Mouse (Mus musculus) limb, embryonic 15.5 days (tissue): ENCODE data around the gene Gjb6. TPM values are rescaled to one million over a fixed set of nuclear protein-coding genes. Genes with fewer than 3 reads are reported as not detected.

Experiments used
- ATAC-seq: fragments of 200-750 bp; cut with Nextera tagmentation; 2 replicates; pipeline ENCODE4 v1.8.0; 2017; ENCODE audit warnings: low read depth, moderate TSS enrichment; ENCODE audit not compliant: insufficient number of reproducible peaks, low FRiP score, low TSS enrichment
- H3K27ac ChIP-seq: fragments of 300-500 bp; sonication (generic); 2 replicates; pipeline ENCODE4 v1.5.1; 2015; ENCODE audit warnings: moderate library complexity, mild to moderate bottlenecking, inconsistent platforms
- H3K27me3 ChIP-seq: fragments of 300-500 bp; sonication (generic); 2 replicates; pipeline ENCODE4 v1.6.1; 2015; ENCODE audit warnings: inconsistent platforms
- H3K36me3 ChIP-seq: fragments of 300-500 bp; sonication (generic); 2 replicates; pipeline ENCODE4 v1.6.1; 2015; ENCODE audit warnings: inconsistent platforms
- H3K4me1 ChIP-seq: fragments of 300-500 bp; sonication (generic); 2 replicates; pipeline ENCODE4 v1.6.1; 2015; ENCODE audit warnings: inconsistent platforms
- H3K4me2 ChIP-seq: fragments of 300-500 bp; sonication (generic); 2 replicates; pipeline ENCODE4 v1.6.1; 2015; ENCODE audit warnings: mild to moderate bottlenecking, inconsistent platforms
- H3K4me3 ChIP-seq: fragments of 300-500 bp; sonication (generic); 2 replicates; pipeline ENCODE4 v1.5.1; 2015; ENCODE audit warnings: mild to moderate bottlenecking, inconsistent platforms
- H3K9ac ChIP-seq: fragments of 300-500 bp; sonication (generic); 2 replicates; pipeline ENCODE4 v1.6.1; 2015; ENCODE audit warnings: inconsistent platforms
- H3K9me3 ChIP-seq: fragments of 300-500 bp; sonication (generic); 2 replicates; pipeline ENCODE4 v1.6.1; 2016; ENCODE audit warnings: inconsistent platforms
- WGBS: fragments of 180-500 bp; shearing (Covaris S2); methylation state at CpG from one replicate; pipeline ENCODE4 v1.1.7; 2015; 5-methylcytosine and 5-hydroxymethylcytosine counted together
- polyA plus RNA-seq: library from polyadenylated mRNA; unstranded; fragments of >200 nt; fragmentation: Nextera tagmentation; extraction: Ambion mirVana; gene quantifications from 2 replicates; pipeline ENCODE4 v1.2.1, GENCODE M21; 2015

The Gjb6 gene
- 53.5 and 65.0 TPM in 2 replicates for polyA plus RNA-seq

GRCm38 (mm10) chr14:57133161-57133661 lies at the start of gene Gjb6:
Gene Gjb6 (minus strand): TSS chr14:57133611.
- H3K4me2 ChIP-seq: peak within 1 kb of the TSS; percentile 65
- peaks cover 37% of the 10 kb centered on the region for H3K27me3 ChIP-seq
- H3K4me3 ChIP-seq: peak within 1 kb of the TSS; percentile 41
- peaks cover 9% of the 10 kb centered on the region for H3K4me1 ChIP-seq
- no peaks in the 10 kb centered on the region for H3K36me3 ChIP-seq
- no peaks in the 10 kb centered on the region for H3K9me3 ChIP-seq
- ATAC-seq: no peak
- H3K27ac ChIP-seq: peak within 1 kb of the TSS; percentile 27
- WGBS: 2% methylated on average over 33 of the region's 33 CpGs
- no peak within 1 kb of the TSS for H3K9ac ChIP-seq

GRCm38 (mm10) chr14:57165493-57165892 lies 32.1 kb upstream of the Gjb6 start:
- Histone ChIP-seq H3K27ac (no peak overlapping the region), H3K9ac (no peak overlapping the region), H3K36me3 (no peaks in the 10 kb centered on the region), H3K4me2 (no peak overlapping the region), H3K9me3 (no peaks in the 10 kb centered on the region), H3K4me1 (peaks cover 15% of the 10 kb centered on the region), H3K27me3 (no peaks in the 10 kb centered on the region), H3K4me3 (no peak overlapping the region)
- WGBS: 83% methylated on average over 3 of the region's 3 CpGs
- ATAC-seq: no peak

- no peak overlapping the region for H3K9ac ChIP-seq
Measured at GRCm38 (mm10) chr14:57161833-57162232, 28.4 kb upstream of the Gjb6 start.

GRCm38 (mm10) chr14:57161201-57161600 lies 27.8 kb upstream of the Gjb6 start:
- H3K4me1 ChIP-seq: peaks cover 15% of the 10 kb centered on the region
- H3K4me3 ChIP-seq: no peak overlapping the region
- no peaks in the 10 kb centered on the region for H3K36me3 ChIP-seq
- 30% methylated on average over 4 of the region's 4 CpGs for WGBS
- H3K27me3 ChIP-seq: no peaks in the 10 kb centered on the region
- no peak overlapping the region for H3K27ac ChIP-seq
- ATAC-seq: peak; percentile 48
- no peak overlapping the region for H3K9ac ChIP-seq
- no peak overlapping the region for H3K4me2 ChIP-seq
- H3K9me3 ChIP-seq: no peaks in the 10 kb centered on the region

More at GRCm38 (mm10) chr14:57161833-57162232, 28.4 kb upstream of the Gjb6 start:
- WGBS: 43% methylated on average over 2 of the region's 2 CpGs
- Histone ChIP-seq H3K9me3 (no peaks in the 10 kb centered on the region), H3K27me3 (no peaks in the 10 kb centered on the region), H3K27ac (peak overlapping the region; percentile 23), H3K4me1 (peaks cover 15% of the 10 kb centered on the region), H3K36me3 (no peaks in the 10 kb centered on the region), H3K4me2 (no peak overlapping the region), H3K4me3 (no peak overlapping the region)
- ATAC-seq: no peak

GRCm38 (mm10) chr14:57154916-57155315 lies 21.5 kb upstream of the Gjb6 start:
- ATAC-seq: no peak
- H3K4me3 ChIP-seq: no peak overlapping the region
- H3K27ac ChIP-seq: no peak overlapping the region
- H3K36me3 ChIP-seq: no peaks in the 10 kb centered on the region
- no peaks in the 10 kb centered on the region for H3K27me3 ChIP-seq
- H3K4me1 ChIP-seq: peaks cover 13% of the 10 kb centered on the region
- H3K9me3 ChIP-seq: no peaks in the 10 kb centered on the region
- no peak overlapping the region for H3K4me2 ChIP-seq
- H3K9ac ChIP-seq: no peak overlapping the region
- 21% methylated on average over 6 of the region's 6 CpGs for WGBS

GRCm38 (mm10) chr14:57145741-57146140 lies 12.3 kb upstream of the Gjb6 start:
- WGBS: 36% methylated on average over 4 of the region's 4 CpGs
- H3K9me3 ChIP-seq: no peaks in the 10 kb centered on the region
- no peaks in the 10 kb centered on the region for H3K4me1 ChIP-seq
- no peak overlapping the region for H3K9ac ChIP-seq
- no peak for ATAC-seq
- H3K4me3 ChIP-seq: no peak overlapping the region
- no peaks in the 10 kb centered on the region for H3K36me3 ChIP-seq
- no peaks in the 10 kb centered on the region for H3K27me3 ChIP-seq
- no peak overlapping the region for H3K27ac ChIP-seq
- H3K4me2 ChIP-seq: no peak overlapping the region

GRCm38 (mm10) chr14:57135265-57135664 lies 1.9 kb upstream of the Gjb6 start:
- no peak for ATAC-seq
- Histone ChIP-seq H3K9me3 (no peaks in the 10 kb centered on the region), H3K27ac (no peak overlapping the region), H3K4me3 (no peak overlapping the region), H3K36me3 (no peaks in the 10 kb centered on the region), H3K4me1 (peaks cover 9% of the 10 kb centered on the region), H3K27me3 (peaks cover 37% of the 10 kb centered on the region), H3K9ac (no peak overlapping the region), H3K4me2 (no peak overlapping the region)
- WGBS: 63% methylated on average over 8 of the region's 8 CpGs

- Histone ChIP-seq H3K27me3 (0 out of 2 replicates have a peak, but pooled peaks cover 2% of the 10 kb centered on the region), H3K36me3 (no peaks in the 10 kb centered on the region), H3K27ac (no peak overlapping the region), H3K4me3 (no peak overlapping the region), H3K4me1 (no peaks in the 10 kb centered on the region), H3K9ac (no peak overlapping the region), H3K4me2 (no peak overlapping the region), H3K9me3 (no peaks in the 10 kb centered on the region)
- 34% methylated on average over 4 of the region's 4 CpGs for WGBS
- no peak for ATAC-seq
Measured at GRCm38 (mm10) chr14:57127383-57127782, 6.0 kb downstream of the Gjb6 start.

GRCm38 (mm10) chr14:57122295-57122694 lies 11.1 kb downstream of the Gjb6 start:
- Histone ChIP-seq H3K36me3 (no peaks in the 10 kb centered on the region), H3K27ac (no peak overlapping the region), H3K4me1 (0 out of 2 replicates have a peak, but pooled peaks cover 3% of the 10 kb centered on the region), H3K9me3 (no peaks in the 10 kb centered on the region), H3K27me3 (no peaks in the 10 kb centered on the region), H3K4me2 (no peak overlapping the region), H3K9ac (no peak overlapping the region), H3K4me3 (no peak overlapping the region)
- ATAC-seq: no peak
- 79% methylated on average over 7 of the region's 7 CpGs for WGBS

- ATAC-seq: no peak
- WGBS: 22% methylated on average over 13 of the region's 13 CpGs
Measured at GRCm38 (mm10) chr14:57115823-57116544, 17.4 kb downstream of the Gjb6 start, which contains the start of gene Gm4491. Gene Gm4491 (minus strand): TSS chr14:57115883.

GRCm38 (mm10) chr14:57109194-57109593 lies 24.2 kb downstream of the Gjb6 start:
- 6% methylated on average over 4 of the region's 4 CpGs for WGBS
- ATAC-seq: no peak
- Histone ChIP-seq H3K4me3 (no peak overlapping the region), H3K4me2 (no peak overlapping the region), H3K27me3 (peaks cover 36% of the 10 kb centered on the region), H3K9ac (no peak overlapping the region), H3K4me1 (peaks cover 12% of the 10 kb centered on the region), H3K36me3 (no peaks in the 10 kb centered on the region), H3K9me3 (no peaks in the 10 kb centered on the region), H3K27ac (no peak overlapping the region)

More at GRCm38 (mm10) chr14:57115823-57116544, 17.4 kb downstream of the Gjb6 start, which contains the start of gene Gm4491:
- no peak within 1 kb of the TSS for H3K4me2 ChIP-seq
- no peaks in the 10 kb centered on the region for H3K9me3 ChIP-seq
- peaks cover 9% of the 10 kb centered on the region for H3K4me1 ChIP-seq
- H3K36me3 ChIP-seq: no peaks in the 10 kb centered on the region
- H3K4me3 ChIP-seq: no peak within 1 kb of the TSS
- no peaks in the 10 kb centered on the region for H3K27me3 ChIP-seq
- H3K27ac ChIP-seq: 0 out of 2 replicates have a peak within 1 kb of the TSS, but pooled peaks have one; percentile 28
- no peak within 1 kb of the TSS for H3K9ac ChIP-seq

- Histone ChIP-seq H3K9me3 (no peaks in the 10 kb centered on the region), H3K4me2 (no peak overlapping the region), H3K27me3 (peaks cover 49% of the 10 kb centered on the region), H3K9ac (no peak overlapping the region), H3K36me3 (no peaks in the 10 kb centered on the region), H3K4me3 (no peak overlapping the region), H3K27ac (no peak overlapping the region), H3K4me1 (peaks cover 20% of the 10 kb centered on the region)
- 53% methylated on average over 5 of the region's 5 CpGs for WGBS
- ATAC-seq: no peak
Measured at GRCm38 (mm10) chr14:57107916-57108315, 25.5 kb downstream of the Gjb6 start.
